Mouse (Mus musculus) spleen, adult 12 weeks (tissue): ENCODE data around the gene Sez6l.

Experiments used
- DNase-seq: peaks from one replicate; pipeline ENCODE4 v3.0.0; 2022; ENCODE audit warnings: low spot score

The Sez6l gene

GRCm38 (mm10) chr5:112384805-112385472 lies 192.0 kb downstream of the Sez6l start:
- DNase-seq, result no peak

GRCm38 (mm10) chr5:112382641-112383330 lies 194.2 kb downstream of the Sez6l start:
- DNase-seq, result no peak

GRCm38 (mm10) chr5:112382042-112382441 lies 194.9 kb downstream of the Sez6l start:
- no peak for DNase-seq

- no peak for DNase-seq
Measured at GRCm38 (mm10) chr5:112381154-112381553, 195.8 kb downstream of the Sez6l start.

- no peak for DNase-seq
Measured at GRCm38 (mm10) chr5:112378716-112379115, 198.3 kb downstream of the Sez6l start.

- DNase-seq, result no peak
Measured at GRCm38 (mm10) chr5:112377380-112377779, 199.6 kb downstream of the Sez6l start.

- no peak for DNase-seq
Measured at GRCm38 (mm10) chr5:112376111-112376510, 200.9 kb downstream of the Sez6l start.

- DNase-seq, result no peak
Measured at GRCm38 (mm10) chr5:112371933-112372332, 205.1 kb downstream of the Sez6l start.

- no peak for DNase-seq
Measured at GRCm38 (mm10) chr5:112370236-112370813, 206.7 kb downstream of the Sez6l start.

GRCm38 (mm10) chr5:112369326-112369725 lies 207.7 kb downstream of the Sez6l start:
- DNase-seq, result no peak
